Mouse (Mus musculus) common myeloid progenitor, adult 5-6 weeks (primary cell): Measurements from ENCODE around the gene Tsen15. TPM values are rescaled to one million over a fixed set of nuclear protein-coding genes. Genes with fewer than 3 reads are reported as not detected.
"Not testable (repeated sequence)": the region's sequence is repeated elsewhere in the genome, so short reads cannot be mapped to it uniquely, and the experiment has no call there.

Source experiments
- ATAC-seq: replicated peaks from 2 replicates; pipeline ENCODE4 v1.8.0; 2016; ENCODE audit warnings: low read depth, mild to moderate bottlenecking, moderate TSS enrichment, inconsistent platforms; ENCODE audit not compliant: poor library complexity, severe bottlenecking
- total RNA-seq: library from RNA; stranded (forward); fragments of 200-1000, 187-1606 nt; gene quantifications from 2 replicates; pipeline ENCODE4 v1.2.3, GENCODE M21; 2017

Gene Tsen15
- total RNA-seq, 1 experiment from 2014 or later = 52.0 TPM

- ATAC-seq = no peak
These were observed 7.6 kb upstream of the Tsen15 start for GRCm38 (mm10) chr1:152394137-152394536.

DNA sequence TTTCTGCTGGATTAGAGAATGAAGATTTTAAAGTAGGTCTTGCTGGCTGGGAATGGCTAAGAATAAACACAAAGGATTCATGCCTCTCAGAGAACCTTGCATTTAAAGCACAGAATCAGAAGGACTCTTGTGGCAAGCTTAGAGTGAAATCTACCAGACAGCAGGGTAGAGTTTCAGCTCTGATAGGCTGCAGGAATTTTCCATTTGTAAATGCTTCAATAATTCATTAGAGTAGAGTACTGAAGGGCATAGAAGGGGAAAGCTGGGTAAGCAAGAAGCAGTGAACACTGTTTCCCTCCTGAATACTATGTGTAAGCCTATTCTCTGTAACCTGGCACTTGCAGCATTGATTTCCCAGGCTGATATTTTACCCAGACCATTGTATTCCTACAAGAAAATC, 2.8 kb upstream of the Tsen15 start:
- no peak for ATAC-seq

DNA sequence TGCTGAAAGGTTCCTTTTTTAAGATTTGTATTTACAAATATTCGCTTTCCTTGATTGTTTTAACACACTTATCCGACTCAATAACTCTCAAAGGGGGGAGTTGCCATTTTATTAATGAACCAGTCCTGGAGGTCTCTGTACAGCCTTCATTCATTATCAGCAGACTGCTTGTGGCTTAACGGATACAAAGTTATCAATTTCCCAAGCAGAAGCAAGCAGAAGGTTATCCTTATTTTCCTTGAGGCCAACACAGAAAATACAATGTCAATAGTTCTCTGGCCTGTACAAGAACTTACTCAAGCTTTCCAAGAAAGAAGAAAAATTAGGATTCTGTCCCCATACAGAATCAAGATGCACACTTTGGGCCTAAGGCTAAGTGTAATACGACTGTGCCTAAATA, 795 bp downstream of the Tsen15 start:
- ATAC-seq = not testable (repeated sequence)

DNA sequence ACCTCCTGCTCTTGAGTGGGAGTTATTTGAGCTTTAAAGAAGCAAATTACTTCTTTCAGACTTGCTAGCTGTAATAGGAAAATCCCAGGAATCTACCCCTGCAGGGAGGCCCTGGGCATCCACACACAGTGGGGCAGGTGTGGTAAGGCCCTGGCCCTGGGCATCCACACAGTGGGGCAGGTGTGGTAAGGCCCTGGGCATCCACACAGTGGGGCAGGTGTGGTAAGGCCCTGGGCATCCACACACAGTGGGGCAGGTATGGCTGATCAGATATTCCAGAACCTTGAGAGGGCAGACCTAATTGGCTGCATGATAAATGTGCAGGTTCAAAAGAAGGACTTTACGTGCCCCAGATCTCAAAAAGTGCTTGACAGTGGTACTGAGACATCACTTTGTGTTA, 1.9 kb downstream of the Tsen15 start:
- ATAC-seq = no peak

- ATAC-seq = no peak
These were observed 8.2 kb downstream of the Tsen15 start for GRCm38 (mm10) chr1:152378311-152378710.

DNA sequence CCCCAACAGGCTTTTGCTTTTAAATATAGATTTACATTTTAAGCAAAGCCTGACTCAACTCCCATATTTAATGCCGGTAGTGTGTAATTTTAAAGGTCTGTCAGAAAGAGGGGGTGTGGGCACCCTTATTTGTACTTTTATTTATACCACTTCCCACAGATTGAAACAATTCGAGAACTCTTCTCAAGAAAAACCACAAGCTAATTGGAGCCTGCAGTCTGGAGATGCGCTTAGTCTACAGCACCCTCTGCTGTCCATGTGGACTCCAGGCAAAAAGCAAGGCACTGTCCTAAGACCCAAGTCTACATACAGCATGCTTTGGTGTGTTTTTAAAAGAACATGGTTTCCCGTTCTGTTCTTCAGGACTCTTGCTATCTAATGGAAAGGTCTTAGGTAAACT, 17.3 kb downstream of the Tsen15 start:
- peak; percentile 92 for ATAC-seq

DNA sequence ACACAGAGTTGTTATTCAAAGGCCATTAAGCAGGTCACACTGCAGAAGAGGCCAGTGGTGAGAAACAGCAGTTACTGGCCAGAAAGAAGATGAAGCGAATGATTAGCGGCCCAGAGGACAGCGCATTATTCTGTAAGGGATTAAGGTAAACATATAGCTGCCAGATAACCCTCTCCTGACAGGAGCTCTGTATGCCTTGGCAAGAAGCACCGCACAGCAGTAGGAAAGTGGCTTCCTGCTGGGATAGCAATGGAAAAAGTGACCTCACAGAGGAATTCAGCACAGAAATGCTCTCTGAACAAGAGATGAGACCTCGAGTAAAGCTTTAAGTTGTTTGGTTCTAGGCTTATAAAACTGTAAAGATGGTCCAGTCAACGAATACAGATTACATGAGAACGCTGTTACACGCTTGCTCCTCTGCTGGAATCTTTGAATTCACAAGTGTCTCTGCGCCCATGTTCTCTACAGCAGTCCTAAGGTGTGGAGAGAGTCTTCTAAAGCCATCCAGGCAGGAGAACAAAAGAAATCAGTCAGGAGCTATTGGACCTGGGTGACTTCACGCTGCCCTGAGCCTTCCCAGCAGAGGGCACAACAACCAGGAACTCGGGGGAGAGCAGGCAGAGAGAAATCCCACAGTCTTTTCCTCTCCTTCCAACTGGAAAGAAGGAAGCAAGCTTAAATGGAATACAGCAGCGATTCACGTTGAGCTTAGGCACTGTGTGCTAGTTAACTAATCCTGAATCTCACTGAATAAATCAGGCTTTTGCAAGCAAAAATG, 18.0 kb downstream of the Tsen15 start:
- no peak for ATAC-seq

DNA sequence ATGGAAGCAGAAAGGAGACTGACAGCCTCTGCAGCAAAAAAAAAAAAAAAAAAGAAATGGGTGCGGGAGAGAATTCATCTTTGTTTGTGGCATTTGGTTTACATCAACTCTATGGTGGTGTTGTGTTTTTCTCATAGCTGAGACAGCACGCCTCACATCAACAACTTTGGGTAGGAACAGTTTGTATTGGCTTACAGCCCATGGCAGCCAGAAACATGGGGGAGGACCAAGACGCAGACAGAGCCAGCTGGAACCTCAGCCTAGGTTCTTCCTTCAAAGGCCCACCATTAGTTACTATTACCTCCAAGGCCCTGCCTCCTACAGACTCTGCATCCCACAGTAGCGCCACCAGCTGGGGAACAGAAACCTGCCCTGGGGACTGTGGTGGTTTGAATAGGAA, 29.8 kb downstream of the Tsen15 start:
- ATAC-seq = no peak

GRCm38 (mm10) chr1:152347946-152348345, 38.5 kb downstream of the Tsen15 start:
- no peak for ATAC-seq

GRCm38 (mm10) chr1:152324024-152324423, 62.5 kb downstream of the Tsen15 start:
- ATAC-seq = no peak

Other genes starting within 250 kb of the Tsen15 start
- gene Colgalt2, start 13.1 kb upstream of the Tsen15 start, total RNA-seq = not detected in 2 replicates